Mouse (Mus musculus): ENCODE data around the gene Gpx8.

DNA sequence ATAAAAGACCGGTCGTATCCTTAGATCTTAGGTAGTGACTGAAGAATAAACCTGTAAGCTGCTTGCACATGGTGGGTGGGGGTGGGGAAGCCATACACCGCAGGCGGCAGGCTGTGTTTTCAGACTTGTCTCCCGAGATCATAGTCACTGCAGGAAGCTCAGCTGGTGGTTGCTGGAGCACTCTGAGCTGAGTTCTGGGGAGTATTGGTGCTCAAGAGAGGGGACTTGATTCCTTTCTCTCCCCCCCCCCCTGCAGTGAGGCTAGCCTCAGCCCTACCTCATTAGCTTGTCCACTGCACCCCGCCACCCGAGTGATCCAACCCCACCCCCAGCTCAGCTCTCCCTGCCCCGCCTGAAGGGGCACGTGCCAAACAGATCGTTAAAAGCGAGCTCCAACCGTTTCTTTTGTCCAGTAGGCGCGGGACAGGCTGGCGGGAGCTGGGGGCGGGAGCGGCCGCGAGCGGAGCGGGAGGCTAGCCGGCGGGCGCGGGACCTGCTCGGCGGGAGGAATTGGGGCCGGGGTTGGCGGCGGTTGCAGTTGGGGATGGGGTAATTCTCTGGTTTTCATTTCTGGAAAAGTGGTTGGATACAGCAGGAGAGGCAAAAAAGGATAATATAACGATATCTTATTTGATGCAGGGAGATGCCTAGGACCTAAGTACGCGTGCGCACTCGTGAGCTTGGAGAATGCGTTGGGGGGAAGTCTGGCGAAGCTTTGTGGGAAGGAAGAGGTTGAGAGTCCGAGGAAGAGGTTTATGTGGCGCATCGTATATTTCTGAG is 14.2 kb downstream of the Gpx8 start:
- TF ChIP-seq CTCF (conservative IDR thresholded peaks at IDR 0.05; ENCODE audit: low read length) (no peak), NANOG (IDR thresholded peaks at IDR 0.05; ENCODE audit: borderline replicate concordance, low read length) (no peak), POU5F1 (IDR thresholded peaks at IDR 0.05; ENCODE audit: borderline replicate concordance, low read length) (no peak)

All from E14TG2a.4 (cell line).